Mouse (Mus musculus): Measurements from ENCODE around the gene Eef1akmt2.

Gene Eef1akmt2

GRCm38 (mm10) chr7:132787022-132787421, 65.5 kb downstream of the Eef1akmt2 start:
- no peak for DNase-seq (ENCODE audit: low spot score)

- no peak for DNase-seq (ENCODE audit: low spot score)
Observed at GRCm38 (mm10) chr7:132786522-132786921, 66.0 kb downstream of the Eef1akmt2 start.

- no peak for DNase-seq (ENCODE audit: low spot score)
Observed at GRCm38 (mm10) chr7:132786011-132786410, 66.5 kb downstream of the Eef1akmt2 start.

- DNase-seq (ENCODE audit: low spot score), result no peak
Observed at GRCm38 (mm10) chr7:132784101-132784500, 68.4 kb downstream of the Eef1akmt2 start.

GRCm38 (mm10) chr7:132781850-132782249, 70.6 kb downstream of the Eef1akmt2 start:
- DNase-seq (ENCODE audit: low spot score), result no peak

GRCm38 (mm10) chr7:132781130-132781814, 71.2 kb downstream of the Eef1akmt2 start:
- DNase-seq (ENCODE audit: low spot score), result no peak

GRCm38 (mm10) chr7:132780611-132781010, 71.9 kb downstream of the Eef1akmt2 start:
- DNase-seq (ENCODE audit: low spot score), result no peak

- DNase-seq (ENCODE audit: low spot score), result no peak
Observed at GRCm38 (mm10) chr7:132778630-132779029, 73.8 kb downstream of the Eef1akmt2 start.

GRCm38 (mm10) chr7:132777728-132778453, 74.6 kb downstream of the Eef1akmt2 start:
- DNase-seq (ENCODE audit: low spot score), result no peak

Measured in testis, postnatal 14 days (tissue).